Mouse (Mus musculus): Measurements from ENCODE around the gene Tbc1d22b. TPM values are rescaled to one million over a fixed set of nuclear protein-coding genes. Genes with fewer than 3 reads are reported as not detected.

Tbc1d22b gene
- polyA plus RNA-seq, 1 experiment from 2014 or later, result 10.2 TPM

DNA sequence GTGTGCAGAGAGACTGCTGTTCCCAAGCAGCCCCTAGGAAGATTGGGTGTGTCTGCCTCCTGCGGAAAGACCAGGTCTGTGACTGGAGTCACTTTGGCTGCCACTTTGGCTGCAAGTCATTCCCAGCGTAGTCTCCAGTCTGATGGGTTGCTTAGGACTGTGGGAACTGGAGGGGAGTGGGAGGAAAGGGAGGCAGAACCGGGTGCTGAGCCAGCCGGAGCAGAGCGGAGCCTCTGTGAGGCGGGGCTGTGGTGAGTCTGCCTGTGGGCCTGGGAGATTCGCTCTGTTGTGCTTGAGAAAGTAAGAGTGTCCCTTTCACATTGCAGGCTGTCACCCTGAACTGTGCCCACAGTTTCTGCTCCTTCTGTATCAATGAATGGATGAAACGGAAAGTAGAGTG lies 85.9 kb downstream of the Tbc1d22b start:
- peaks cover 5 to 13% of the 10 kb centered on the region in 2 experiments; a peak in 3 of 4 replicates for H3K4me1 ChIP-seq (ENCODE audit: control insufficient read depth in 2 of 2, insufficient read depth in 2 of 2, low read length in 2 of 2)
- H3K4me3 ChIP-seq (ENCODE audit: control insufficient read depth in 1 of 2, insufficient read depth in 1 of 2, low read depth in 1 of 2, low read length in 2 of 2), result no peak overlapping the region
- no peak overlapping the region for H3K9ac ChIP-seq (ENCODE audit: low read length)
- WGBS, result 86% methylated on average over 8 of the region's 8 CpGs
- H3K27me3 ChIP-seq (ENCODE audit: control insufficient read depth, insufficient read depth, low read length), result no peaks in the 10 kb centered on the region
- H3K27ac ChIP-seq (replicated peaks in 1 of 2; ENCODE audit: control insufficient read depth in 1 of 2, insufficient read depth in 1 of 2, low read depth in 2 of 2, low read length in 2 of 2), result no peak overlapping the region
- peaks cover 94% of the 10 kb centered on the region for H3K36me3 ChIP-seq (ENCODE audit: control insufficient read depth, insufficient read depth, low read length)
- H3K4me2 ChIP-seq (ENCODE audit: low read length), result no peak overlapping the region
- H3K9me3 ChIP-seq (ENCODE audit: control insufficient read depth, low read length), result no peaks in the 10 kb centered on the region
- ATAC-seq (ENCODE audit: insufficient number of reproducible peaks, insufficient read depth, low FRiP score, low read depth), result no peak

DNA sequence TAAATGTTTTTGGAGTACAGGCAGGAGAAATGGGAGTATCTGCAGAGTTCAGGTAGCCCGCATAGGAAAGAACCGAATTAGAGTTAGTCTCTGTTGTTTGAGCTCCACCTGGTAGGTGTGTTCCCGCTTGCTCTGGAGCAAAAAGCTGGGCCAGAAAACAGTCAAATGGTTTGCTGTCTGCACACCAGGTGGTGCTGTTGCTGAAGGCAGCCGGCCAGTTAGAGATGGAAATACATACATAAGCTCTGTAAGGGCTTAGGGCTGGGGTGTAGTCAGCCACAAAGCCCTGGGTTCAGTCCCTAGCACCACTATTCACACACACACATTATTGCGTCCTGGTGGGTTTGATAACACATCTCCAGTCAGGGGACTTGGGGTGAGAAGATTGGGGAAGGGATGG lies 86.5 kb downstream of the Tbc1d22b start:
- no peak overlapping the region for H3K4me2 ChIP-seq (ENCODE audit: low read length)
- no peak overlapping the region for H3K4me3 ChIP-seq (ENCODE audit: control insufficient read depth in 1 of 2, insufficient read depth in 1 of 2, low read depth in 1 of 2, low read length in 2 of 2)
- H3K27ac ChIP-seq (replicated peaks in 1 of 2; ENCODE audit: control insufficient read depth in 1 of 2, insufficient read depth in 1 of 2, low read depth in 2 of 2, low read length in 2 of 2), result no peak overlapping the region
- no peaks in the 10 kb centered on the region for H3K27me3 ChIP-seq (ENCODE audit: control insufficient read depth, insufficient read depth, low read length)
- no peak for ATAC-seq (ENCODE audit: insufficient number of reproducible peaks, insufficient read depth, low FRiP score, low read depth)
- no peaks in the 10 kb centered on the region for H3K9me3 ChIP-seq (ENCODE audit: control insufficient read depth, low read length)
- H3K36me3 ChIP-seq (ENCODE audit: control insufficient read depth, insufficient read depth, low read length), result peaks cover 94% of the 10 kb centered on the region
- 65% methylated on average over 5 of the region's 5 CpGs for WGBS
- no peak overlapping the region for H3K9ac ChIP-seq (ENCODE audit: low read length)
- H3K4me1 ChIP-seq (ENCODE audit: control insufficient read depth in 2 of 2, insufficient read depth in 2 of 2, low read length in 2 of 2), result peaks cover 8 to 17% of the 10 kb centered on the region in 2 experiments; a peak in 3 of 4 replicates

DNA sequence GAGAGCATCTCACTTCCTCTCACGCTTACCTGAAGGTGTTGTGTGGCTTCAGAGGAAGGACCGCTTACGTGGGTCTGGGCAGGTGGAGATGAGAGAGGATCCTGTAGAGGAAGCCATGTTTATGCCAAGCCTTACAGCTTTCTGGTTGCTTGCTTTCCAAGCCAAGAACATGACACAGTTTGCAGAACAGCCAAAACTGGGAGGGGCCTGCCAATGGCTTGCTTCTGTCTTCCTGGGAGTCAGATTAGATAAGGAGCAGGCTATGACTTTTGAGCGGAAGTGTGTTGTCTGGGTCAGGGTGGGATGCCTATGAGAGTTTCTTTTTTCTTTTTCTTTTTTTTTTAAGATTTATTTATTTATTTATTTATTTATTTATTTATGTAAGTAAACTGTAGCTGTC lies 87.8 kb downstream of the Tbc1d22b start:
- Histone ChIP-seq H3K9ac (ENCODE audit: low read length) (no peak overlapping the region), H3K4me1 (ENCODE audit: control insufficient read depth in 2 of 2, insufficient read depth in 2 of 2, low read length in 2 of 2) (peaks cover 8 to 18% of the 10 kb centered on the region in 2 experiments; a peak in 3 of 4 replicates), H3K4me2 (ENCODE audit: low read length) (no peak overlapping the region), H3K27ac (replicated peaks in 1 of 2; ENCODE audit: control insufficient read depth in 1 of 2, insufficient read depth in 1 of 2, low read depth in 2 of 2, low read length in 2 of 2) (no peak overlapping the region), H3K36me3 (ENCODE audit: control insufficient read depth, insufficient read depth, low read length) (peaks cover 94% of the 10 kb centered on the region), H3K9me3 (ENCODE audit: control insufficient read depth, low read length) (no peaks in the 10 kb centered on the region), H3K27me3 (ENCODE audit: control insufficient read depth, insufficient read depth, low read length) (no peaks in the 10 kb centered on the region), H3K4me3 (ENCODE audit: control insufficient read depth in 1 of 2, insufficient read depth in 1 of 2, low read depth in 1 of 2, low read length in 2 of 2) (no peak overlapping the region)
- 67% methylated on average over 4 of the region's 4 CpGs for WGBS
- no peak for ATAC-seq (ENCODE audit: insufficient number of reproducible peaks, insufficient read depth, low FRiP score, low read depth)

DNA sequence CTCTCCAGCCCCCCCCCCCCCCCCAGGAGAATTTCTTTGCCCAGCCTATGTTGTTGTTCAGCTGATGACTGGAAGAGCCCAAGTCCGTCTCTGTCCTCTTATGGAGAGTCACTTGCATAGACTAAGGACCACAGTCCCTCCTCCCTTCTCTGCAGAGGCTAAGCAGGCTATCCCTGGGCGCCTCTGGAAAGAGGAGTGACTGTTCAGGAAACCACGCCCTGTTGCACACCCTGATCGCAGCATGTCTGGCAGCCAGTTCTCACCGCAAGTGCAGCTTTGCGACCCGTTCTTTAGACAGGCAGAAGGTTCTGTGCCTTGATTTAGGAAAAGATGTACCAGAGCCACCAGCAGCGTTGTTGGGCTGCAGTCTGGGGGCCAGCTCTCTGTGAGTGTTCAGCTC lies 88.3 kb downstream of the Tbc1d22b start:
- Histone ChIP-seq H3K4me3 (ENCODE audit: control insufficient read depth in 1 of 2, insufficient read depth in 1 of 2, low read depth in 1 of 2, low read length in 2 of 2) (no peak overlapping the region), H3K4me2 (ENCODE audit: low read length) (no peak overlapping the region), H3K27ac (replicated peaks in 1 of 2; ENCODE audit: control insufficient read depth in 1 of 2, insufficient read depth in 1 of 2, low read depth in 2 of 2, low read length in 2 of 2) (no peak overlapping the region), H3K27me3 (ENCODE audit: control insufficient read depth, insufficient read depth, low read length) (no peaks in the 10 kb centered on the region), H3K9me3 (ENCODE audit: control insufficient read depth, low read length) (no peaks in the 10 kb centered on the region), H3K4me1 (ENCODE audit: control insufficient read depth in 2 of 2, insufficient read depth in 2 of 2, low read length in 2 of 2) (peaks cover 8 to 18% of the 10 kb centered on the region in 2 experiments; a peak in 3 of 4 replicates), H3K9ac (ENCODE audit: low read length) (no peak overlapping the region), H3K36me3 (ENCODE audit: control insufficient read depth, insufficient read depth, low read length) (peaks cover 94% of the 10 kb centered on the region)
- 52% methylated on average over 8 of the region's 8 CpGs for WGBS
- ATAC-seq (ENCODE audit: insufficient number of reproducible peaks, insufficient read depth, low FRiP score, low read depth), result no peak

DNA sequence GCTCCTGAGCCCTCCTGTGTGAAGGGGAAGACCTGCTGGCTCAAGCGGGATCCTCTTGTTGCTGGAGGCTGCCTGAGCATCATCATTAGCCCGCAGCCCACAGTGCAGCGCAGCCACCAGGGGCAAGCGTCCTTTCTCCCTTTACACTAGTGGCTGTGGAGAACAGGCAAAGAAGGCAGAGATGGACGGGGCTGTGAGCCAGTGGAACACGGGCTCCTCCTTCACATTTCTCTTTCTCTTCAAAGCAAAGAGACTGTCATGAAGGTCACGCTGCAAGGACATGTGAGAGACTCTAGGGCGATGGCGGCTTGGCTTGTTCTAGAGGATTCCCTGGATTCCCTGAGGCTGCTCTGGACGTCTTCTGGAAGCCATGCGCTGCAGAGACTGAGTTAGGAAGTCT lies 91.4 kb downstream of the Tbc1d22b start:
- no peak for ATAC-seq (ENCODE audit: insufficient number of reproducible peaks, insufficient read depth, low FRiP score, low read depth)
- WGBS, result 78% methylated on average over 11 of the region's 11 CpGs
- Histone ChIP-seq H3K4me3 (ENCODE audit: control insufficient read depth in 1 of 2, insufficient read depth in 1 of 2, low read depth in 1 of 2, low read length in 2 of 2) (no peak overlapping the region), H3K4me1 (ENCODE audit: control insufficient read depth in 2 of 2, insufficient read depth in 2 of 2, low read length in 2 of 2) (peaks cover 14 to 26% of the 10 kb centered on the region in 2 experiments), H3K27me3 (ENCODE audit: control insufficient read depth, insufficient read depth, low read length) (no peaks in the 10 kb centered on the region), H3K9ac (ENCODE audit: low read length) (no peak overlapping the region), H3K4me2 (ENCODE audit: low read length) (no peak overlapping the region), H3K36me3 (ENCODE audit: control insufficient read depth, insufficient read depth, low read length) (peaks cover 65% of the 10 kb centered on the region), H3K9me3 (ENCODE audit: control insufficient read depth, low read length) (no peaks in the 10 kb centered on the region), H3K27ac (replicated peaks in 1 of 2; ENCODE audit: control insufficient read depth in 1 of 2, insufficient read depth in 1 of 2, low read depth in 2 of 2, low read length in 2 of 2) (peak overlapping the region; percentile 14 to 16; a peak in 1 of 4 replicates)

DNA sequence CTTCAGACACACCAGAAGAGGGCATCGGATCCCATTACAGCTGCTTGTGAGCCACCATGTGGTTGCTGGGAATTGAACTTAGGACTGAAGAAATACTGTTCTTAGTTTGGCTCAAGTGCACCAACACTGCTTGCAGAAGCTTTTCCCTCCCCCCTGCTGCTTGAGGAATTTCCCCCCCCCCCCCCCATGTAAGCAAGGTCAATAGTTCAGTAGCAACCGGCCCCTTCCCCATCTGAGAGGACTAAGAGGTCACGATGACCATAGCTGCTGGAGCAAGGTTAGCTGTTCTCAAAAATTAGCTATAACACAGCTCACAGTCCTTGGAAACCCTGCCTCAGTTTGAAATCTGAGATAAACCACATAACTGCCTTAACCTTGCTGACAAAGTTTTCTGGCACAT lies 92.6 kb downstream of the Tbc1d22b start:
- 60% methylated on average over 3 of the region's 3 CpGs for WGBS
- Histone ChIP-seq H3K9ac (ENCODE audit: low read length) (no peak overlapping the region), H3K4me2 (ENCODE audit: low read length) (no peak overlapping the region), H3K27me3 (ENCODE audit: control insufficient read depth, insufficient read depth, low read length) (no peaks in the 10 kb centered on the region), H3K4me3 (ENCODE audit: control insufficient read depth in 1 of 2, insufficient read depth in 1 of 2, low read depth in 1 of 2, low read length in 2 of 2) (no peak overlapping the region), H3K4me1 (ENCODE audit: control insufficient read depth in 2 of 2, insufficient read depth in 2 of 2, low read length in 2 of 2) (peaks cover 14 to 18% of the 10 kb centered on the region in 2 experiments), H3K36me3 (ENCODE audit: control insufficient read depth, insufficient read depth, low read length) (peaks cover 56% of the 10 kb centered on the region), H3K27ac (replicated peaks in 1 of 2; ENCODE audit: control insufficient read depth in 1 of 2, insufficient read depth in 1 of 2, low read depth in 2 of 2, low read length in 2 of 2) (no peak overlapping the region), H3K9me3 (ENCODE audit: control insufficient read depth, low read length) (no peaks in the 10 kb centered on the region)
- ATAC-seq (ENCODE audit: insufficient number of reproducible peaks, insufficient read depth, low FRiP score, low read depth), result no peak

Small RNAs within 50 kb of the gene (microRNA-seq; reads per million reads assigned to microRNA genes)
- not detected for gene Mir7667

Other genes with a start within 250 kb of the Tbc1d22b start
- 0.77 and 1.1 TPM in 2 replicates for gene Pi16, start 232.1 kb upstream of the Tbc1d22b start, polyA plus RNA-seq (2014; fragmentation: Nextera tagmentation; extraction: Ambion mirVana)
- gene Mtch1, start 201.9 kb upstream of the Tbc1d22b start, polyA plus RNA-seq (2014; fragmentation: Nextera tagmentation; extraction: Ambion mirVana), result 342 and 368 TPM in 2 replicates
- 2.4 and 2.8 TPM in 2 replicates for gene Fgd2, start 188.9 kb upstream of the Tbc1d22b start, polyA plus RNA-seq (2014; fragmentation: Nextera tagmentation; extraction: Ambion mirVana)
- gene Pim1, start 59.0 kb upstream of the Tbc1d22b start, polyA plus RNA-seq (2014; fragmentation: Nextera tagmentation; extraction: Ambion mirVana), result 14.1 and 16.5 TPM in 2 replicates
- gene Gm17657, start 147 bp upstream of the Tbc1d22b start, polyA plus RNA-seq (2014; fragmentation: Nextera tagmentation; extraction: Ambion mirVana), result not detected in 2 replicates
- gene Tmem217, start 2.6 kb downstream of the Tbc1d22b start, polyA plus RNA-seq (2014; fragmentation: Nextera tagmentation; extraction: Ambion mirVana), result 0.41 TPM in 1 of 2 replicates, not detected in the other
- 49.4 and 51.1 TPM in 2 replicates for gene Rnf8, start 65.0 kb downstream of the Tbc1d22b start, polyA plus RNA-seq (2014; fragmentation: Nextera tagmentation; extraction: Ambion mirVana)
- gene Gm28043, start 65.1 kb downstream of the Tbc1d22b start, polyA plus RNA-seq (2014; fragmentation: Nextera tagmentation; extraction: Ambion mirVana), result 2.1 and 3.3 TPM in 2 replicates
- 81.3 and 88.1 TPM in 2 replicates for gene Cmtr1, start 110.8 kb downstream of the Tbc1d22b start, polyA plus RNA-seq (2014; fragmentation: Nextera tagmentation; extraction: Ambion mirVana)
- 17.8 and 19.5 TPM in 2 replicates for gene Ccdc167, start 167.3 kb downstream of the Tbc1d22b start, polyA plus RNA-seq (2014; fragmentation: Nextera tagmentation; extraction: Ambion mirVana)